Mouse (Mus musculus) layer of hippocampus, postnatal 36 days (tissue): ENCODE measurements around the gene Mpv17l2. TPM values are rescaled to one million over a fixed set of nuclear protein-coding genes. Genes with fewer than 3 reads are reported as not detected.

ENCODE experiments used
- DNase-seq, 2 experiments: peaks; one replicate each; pipeline ENCODE4 v3.0.0; 2022
- total RNA-seq, 2 experiments: library from RNA; stranded (reverse); gene quantifications; 2 replicates each; pipeline ENCODE4 v1.2.3; 2021

Mpv17l2 gene
- total RNA-seq, 2 experiments from 2014 or later = 34.3 to 35.8 TPM

DNA sequence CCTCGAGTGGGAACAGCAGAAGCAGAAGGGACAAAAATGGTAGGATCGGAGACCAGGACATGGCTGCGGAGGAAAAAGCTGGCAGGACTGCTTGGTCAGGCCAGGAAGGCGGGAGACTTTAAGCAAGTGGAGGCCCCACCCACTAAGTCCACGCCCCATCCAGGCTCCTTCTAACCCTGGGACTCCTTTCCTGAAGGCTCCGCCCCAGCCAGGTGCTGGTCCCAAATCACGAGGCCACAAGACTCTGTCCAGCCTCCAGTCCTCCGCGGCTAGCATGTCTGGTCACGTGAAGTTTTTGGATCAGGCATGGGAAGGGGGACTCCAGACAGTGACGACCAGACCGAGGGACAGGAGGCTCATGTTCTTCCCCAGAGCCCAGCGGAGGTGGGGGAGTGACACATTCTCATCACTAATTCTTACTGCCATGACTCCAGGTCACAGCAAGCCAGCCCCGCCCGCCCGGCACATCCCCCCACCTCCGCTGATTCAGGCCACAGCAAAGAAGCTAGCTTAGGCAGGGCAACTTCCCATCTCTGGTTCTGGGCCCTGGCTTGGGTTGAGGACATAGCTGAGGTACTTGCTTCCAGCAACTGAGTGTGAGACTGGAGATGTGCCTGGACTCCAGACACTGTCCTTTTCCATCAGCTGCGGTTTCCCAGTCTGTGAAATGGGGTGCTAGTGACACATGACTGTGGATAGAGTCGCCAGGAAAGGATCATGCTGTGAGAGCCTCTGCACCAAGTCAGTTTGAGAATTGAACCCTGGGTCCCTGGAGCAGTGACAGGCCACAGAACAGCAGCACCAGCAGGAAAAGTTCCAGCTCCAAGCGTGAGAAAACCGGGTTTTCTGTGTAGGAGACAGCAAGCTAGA lies 6.1 kb upstream of the Mpv17l2 start:
- DNase-seq = no peak

DNA sequence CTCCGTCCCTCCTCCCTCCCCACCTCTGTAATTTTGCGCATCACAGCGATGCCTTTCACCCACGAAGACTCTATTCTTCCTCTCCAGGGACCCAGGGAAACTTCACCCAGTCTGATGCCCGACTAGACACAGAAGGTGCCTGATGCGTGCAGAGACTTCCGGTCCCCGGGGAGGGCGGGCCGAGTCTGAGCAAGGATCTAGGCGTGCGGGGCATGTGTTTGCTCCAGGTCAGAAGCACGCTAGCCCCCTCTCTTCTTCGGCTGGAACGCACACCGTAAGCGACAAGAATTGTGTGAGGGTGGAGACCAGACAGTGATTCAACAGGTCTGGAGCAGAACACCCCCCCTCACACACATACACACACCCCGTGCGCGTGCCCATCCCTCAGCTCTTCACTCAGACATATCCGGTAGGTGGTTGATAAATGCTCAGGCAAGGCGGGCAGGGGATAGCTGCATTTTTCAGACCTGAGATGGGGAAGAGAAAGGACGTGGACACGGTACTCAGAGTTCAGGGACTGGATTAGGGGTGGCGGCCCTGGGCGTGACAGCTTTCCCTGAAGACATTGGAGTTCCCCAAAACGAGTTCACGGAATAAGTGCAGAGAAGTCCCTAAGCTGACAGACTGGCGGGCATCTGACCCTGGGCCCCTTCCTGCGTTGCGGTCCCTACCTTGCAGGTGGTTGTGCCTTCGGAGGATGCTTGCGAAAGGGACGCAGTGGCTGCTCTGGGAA lies 5.3 kb upstream of the Mpv17l2 start:
- DNase-seq = no peak

- DNase-seq = no peak
These were observed 4.6 kb upstream of the Mpv17l2 start for GRCm38 (mm10) chr8:70765329-70765728.

DNA sequence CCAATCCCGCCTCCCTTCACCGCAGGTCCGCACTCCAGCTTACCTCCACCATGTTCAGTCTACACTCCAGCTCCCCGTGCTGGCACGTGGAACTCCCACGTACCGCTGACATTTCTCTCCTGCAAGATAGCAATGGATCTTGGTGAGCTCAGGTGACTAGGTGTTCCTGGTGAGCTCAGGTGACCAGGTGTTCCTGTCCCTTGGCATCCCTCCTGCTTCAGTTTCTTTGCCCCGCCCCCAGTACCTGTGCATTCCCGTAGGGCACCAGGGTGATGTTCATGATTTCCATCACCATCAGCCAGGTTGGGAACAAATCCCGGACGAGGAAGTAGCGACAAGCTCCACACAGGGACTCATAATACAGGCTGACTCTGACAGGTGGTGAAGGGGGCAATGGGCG lies 3.9 kb upstream of the Mpv17l2 start:
- no peak for DNase-seq

- DNase-seq = no peak
These were observed 3.3 kb upstream of the Mpv17l2 start for GRCm38 (mm10) chr8:70764026-70764425.

- DNase-seq = no peak
These were observed 2.6 kb upstream of the Mpv17l2 start for GRCm38 (mm10) chr8:70763354-70763753.

DNA sequence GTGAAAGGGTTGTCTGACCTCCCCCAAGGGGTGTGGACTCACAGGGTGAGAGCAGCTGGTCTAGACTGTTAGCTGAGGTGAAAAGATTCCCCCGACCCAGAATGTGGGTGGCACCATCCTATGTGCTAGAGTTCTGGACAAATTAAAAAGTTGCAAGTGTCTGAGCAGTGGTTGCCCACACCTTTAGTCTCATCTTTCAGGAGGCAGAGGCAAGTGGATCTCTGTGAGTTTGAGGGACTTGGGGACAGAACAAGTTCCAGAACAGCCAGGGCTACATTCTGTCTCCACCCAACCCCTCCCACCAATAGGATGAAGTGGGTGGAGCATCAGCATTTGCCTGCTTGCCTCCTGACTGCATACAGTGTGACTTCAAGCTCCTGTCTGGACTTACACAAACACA lies 1.4 kb upstream of the Mpv17l2 start:
- DNase-seq = no peak

DNA sequence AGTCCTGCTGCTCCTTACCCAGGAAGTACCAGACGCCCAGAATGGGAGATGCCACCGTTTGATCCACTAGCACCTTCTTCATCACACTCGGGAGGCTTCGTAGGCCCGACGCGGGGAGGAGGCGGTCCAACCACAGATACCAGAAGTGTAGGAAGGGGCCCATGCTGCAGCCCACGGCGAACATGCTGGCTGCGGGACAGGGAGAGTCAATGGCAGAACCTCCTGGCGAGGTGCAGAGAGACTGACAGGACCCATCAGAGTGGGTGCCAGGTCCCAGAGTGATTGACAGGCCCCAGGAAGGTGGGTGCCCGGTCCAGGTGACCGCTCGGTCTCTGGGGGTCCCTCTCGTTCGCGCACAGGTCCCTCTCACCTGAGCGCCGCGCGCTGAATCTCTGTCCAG lies 396 bp downstream of the Mpv17l2 start:
- peak in 1 of 2 experiments; percentile 24 for DNase-seq

DNA sequence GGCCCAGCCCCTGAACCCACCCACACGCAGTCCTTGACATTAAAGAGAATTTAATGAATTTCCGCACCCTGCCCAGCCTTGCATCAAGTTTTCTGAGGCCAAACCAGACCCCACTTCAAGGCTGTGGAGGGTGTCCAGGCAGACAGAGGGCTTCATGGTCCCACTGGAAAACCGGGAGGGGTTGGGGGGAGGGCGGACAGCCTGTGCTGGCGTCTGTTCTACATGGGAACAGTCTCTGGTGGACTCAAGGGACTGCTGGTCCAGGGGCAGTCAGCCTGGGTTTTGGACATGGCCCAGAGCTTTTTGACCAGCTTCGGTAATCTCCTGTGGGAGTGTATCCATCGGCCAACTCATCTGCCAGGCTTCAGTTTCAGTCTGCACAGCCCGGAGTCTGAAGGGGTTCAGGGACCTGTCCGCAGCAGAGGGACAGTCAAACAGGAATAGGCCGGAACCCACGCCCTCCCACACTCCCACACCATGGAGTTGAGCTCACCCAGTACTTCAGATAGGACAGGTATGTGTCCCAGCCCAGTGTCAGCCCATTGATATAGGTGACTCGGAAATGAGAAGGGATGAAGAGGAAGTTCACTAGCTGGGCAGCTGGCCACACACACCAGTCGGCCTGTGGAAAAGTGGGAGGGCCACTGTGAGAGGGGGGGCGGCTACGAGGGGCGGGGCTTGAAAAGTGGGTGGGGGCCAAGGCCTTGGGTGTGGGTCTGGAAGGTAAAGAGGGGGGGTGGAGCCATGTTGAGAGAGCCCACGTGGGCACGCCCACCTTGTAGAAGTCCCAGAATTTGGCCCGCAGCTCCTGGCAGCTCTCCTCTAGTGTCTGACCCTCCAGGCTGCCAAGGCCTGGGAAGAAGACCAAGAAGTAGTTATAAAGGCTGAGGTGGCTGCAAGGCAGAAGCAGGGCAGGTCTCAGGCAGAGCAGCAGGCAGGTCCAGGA lies 1.9 kb downstream of the Mpv17l2 start:
- DNase-seq = peak in 1 of 2 experiments; percentile 39

- peak in 1 of 2 experiments; percentile 57 for DNase-seq
These were observed 2.5 kb downstream of the Mpv17l2 start for GRCm38 (mm10) chr8:70758308-70758615.

DNA sequence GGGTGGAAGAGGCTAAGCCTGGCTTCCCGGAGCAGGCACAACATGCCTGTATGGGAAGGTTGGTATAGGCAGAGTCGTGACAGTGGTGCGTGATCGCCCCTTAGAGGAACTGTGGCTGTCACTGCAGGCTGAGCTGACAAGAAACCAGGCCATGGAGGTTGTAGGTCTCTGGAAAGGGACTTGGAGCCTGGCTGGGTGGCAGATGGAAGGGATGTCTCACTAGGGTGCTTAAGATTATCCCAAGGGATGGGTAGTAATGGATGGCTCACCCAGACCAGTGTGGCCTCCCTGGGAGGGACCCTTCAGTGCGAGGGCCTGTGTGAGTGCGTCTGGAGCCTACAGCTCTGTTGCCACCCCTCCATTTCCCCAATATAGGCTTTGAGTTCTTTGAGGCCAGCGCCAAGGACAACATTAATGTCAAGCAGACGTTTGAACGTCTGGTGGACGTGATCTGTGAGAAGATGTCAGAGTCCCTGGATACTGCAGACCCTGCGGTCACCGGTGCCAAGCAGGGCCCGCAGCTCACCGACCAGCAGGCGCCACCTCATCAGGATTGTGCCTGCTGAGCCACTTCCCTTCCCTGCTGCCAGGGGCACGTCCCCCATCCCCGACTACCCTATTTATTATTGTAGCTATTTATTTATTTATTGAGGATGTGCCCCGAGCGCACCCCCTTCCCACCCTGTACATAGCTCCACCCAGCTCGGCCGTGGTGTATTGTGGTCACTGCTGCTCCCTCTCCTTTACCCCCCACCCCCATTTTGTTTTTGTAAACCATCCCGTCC lies 3.0 kb downstream of the Mpv17l2 start:
- peak in 1 of 2 experiments; percentile 24 for DNase-seq

DNA sequence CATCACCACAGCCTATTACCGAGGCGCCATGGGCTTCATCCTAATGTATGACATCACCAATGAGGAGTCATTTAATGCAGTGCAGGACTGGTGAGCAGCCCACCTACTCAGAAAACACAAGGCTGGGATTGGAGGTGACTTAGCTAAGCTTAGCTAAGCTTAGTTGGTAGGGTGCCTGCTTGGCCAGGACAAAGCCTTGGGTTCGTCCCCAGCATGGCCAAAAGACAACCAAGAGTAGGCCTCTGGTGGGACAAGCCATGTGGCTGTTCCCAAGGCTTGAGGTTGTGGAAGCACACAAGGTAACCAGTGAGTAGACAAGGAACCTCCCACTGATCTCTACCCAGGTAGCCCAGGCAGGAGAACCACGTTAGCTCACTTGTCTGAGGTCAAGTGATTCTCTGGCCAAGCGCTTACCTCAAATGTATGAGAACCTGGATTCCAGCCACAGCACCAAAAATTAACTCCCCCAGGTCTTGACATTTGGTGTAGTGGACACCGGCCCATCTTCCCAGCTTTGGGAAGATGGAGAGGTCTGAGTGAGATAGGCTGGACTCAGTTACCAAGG lies 4.2 kb downstream of the Mpv17l2 start:
- DNase-seq = peak in 1 of 2 experiments; percentile 7

GRCm38 (mm10) chr8:70755661-70756475 lies 4.9 kb downstream of the Mpv17l2 start:
- DNase-seq = peak in 1 of 2 experiments; percentile 4

GRCm38 (mm10) chr8:70754871-70755660 lies 5.7 kb downstream of the Mpv17l2 start:
- DNase-seq = peak in 1 of 2 experiments; percentile 71

GRCm38 (mm10) chr8:70754043-70754870 lies 6.5 kb downstream of the Mpv17l2 start, which contains the start of gene Rab3a:
Gene Rab3a (plus strand): TSS chr8:70754679.
- DNase-seq = peak; percentile 97 to 98

GRCm38 (mm10) chr8:70753151-70753550 lies 7.6 kb downstream of the Mpv17l2 start:
- peak; percentile 71 to 73 for DNase-seq

DNA sequence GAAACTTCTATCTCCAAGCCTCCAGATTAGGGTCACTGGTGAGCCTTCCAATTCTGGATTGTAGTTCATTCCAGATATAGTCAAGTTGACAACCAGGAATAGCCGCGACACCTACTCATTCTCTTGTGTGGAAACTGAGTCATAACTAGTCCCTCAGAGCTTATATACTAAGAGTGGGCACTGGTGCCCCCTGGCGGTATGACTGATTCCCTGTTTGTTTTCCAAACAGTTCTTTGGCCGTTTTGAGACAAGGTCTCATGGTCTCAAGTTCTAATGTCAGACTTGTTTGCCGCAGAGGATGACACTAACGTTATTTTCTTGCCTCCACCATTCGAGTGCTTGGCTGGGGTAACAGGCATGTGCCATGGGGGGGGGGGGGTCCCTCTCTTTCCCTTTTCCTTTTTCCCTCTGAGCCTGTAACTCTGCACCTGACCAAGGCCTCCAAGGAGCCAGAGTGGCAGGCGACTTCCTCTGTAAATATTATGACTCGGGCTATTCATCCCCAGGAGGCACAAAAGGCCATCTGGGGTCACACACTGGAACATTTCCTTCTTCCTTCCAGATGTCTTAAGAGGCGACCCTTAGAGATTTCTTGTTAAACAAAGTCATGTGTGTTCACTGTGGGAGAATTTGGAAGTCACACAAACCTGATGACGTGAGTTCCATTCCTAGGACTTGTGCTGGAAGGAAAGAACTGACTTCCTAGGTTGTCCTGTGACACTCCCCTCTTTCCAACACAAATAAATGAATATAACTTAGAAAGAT lies 8.6 kb downstream of the Mpv17l2 start:
- no peak for DNase-seq
